Mouse (Mus musculus): Measurements from ENCODE around the gene Tnik.

Gene Tnik

GRCm38 (mm10) chr3:28617008-28617627, 354.1 kb downstream of the Tnik start:
- no peak for DNase-seq (ENCODE audit: low spot score)

GRCm38 (mm10) chr3:28621792-28622191, 358.8 kb downstream of the Tnik start:
- no peak for DNase-seq (ENCODE audit: low spot score)

GRCm38 (mm10) chr3:28626816-28627215, 363.8 kb downstream of the Tnik start:
- no peak for DNase-seq (ENCODE audit: low spot score)

GRCm38 (mm10) chr3:28636778-28637177, 373.8 kb downstream of the Tnik start:
- DNase-seq (ENCODE audit: low spot score), result no peak

- DNase-seq (ENCODE audit: low spot score), result no peak
Observed at GRCm38 (mm10) chr3:28638957-28639356, 375.9 kb downstream of the Tnik start.

GRCm38 (mm10) chr3:28643252-28643947, 380.4 kb downstream of the Tnik start:
- no peak for DNase-seq (ENCODE audit: low spot score)

GRCm38 (mm10) chr3:28652574-28652973, 389.6 kb downstream of the Tnik start:
- no peak for DNase-seq (ENCODE audit: low spot score)

- no peak for DNase-seq (ENCODE audit: low spot score)
Observed at GRCm38 (mm10) chr3:28653043-28653442, 390.0 kb downstream of the Tnik start.

- no peak for DNase-seq (ENCODE audit: low spot score)
Observed at GRCm38 (mm10) chr3:28654740-28655139, 391.7 kb downstream of the Tnik start.

GRCm38 (mm10) chr3:28658349-28658748, 395.3 kb downstream of the Tnik start:
- no peak for DNase-seq (ENCODE audit: low spot score)

- DNase-seq (ENCODE audit: low spot score), result no peak
Observed at GRCm38 (mm10) chr3:28680851-28681250, 417.8 kb downstream of the Tnik start.

GRCm38 (mm10) chr3:28681866-28682265, 418.9 kb downstream of the Tnik start:
- no peak for DNase-seq (ENCODE audit: low spot score)

GRCm38 (mm10) chr3:28682411-28682810, 419.4 kb downstream of the Tnik start:
- no peak for DNase-seq (ENCODE audit: low spot score)

GRCm38 (mm10) chr3:28685510-28685909, 422.5 kb downstream of the Tnik start:
- DNase-seq (ENCODE audit: low spot score), result no peak

- DNase-seq (ENCODE audit: low spot score), result no peak
Observed at GRCm38 (mm10) chr3:28694811-28695210, 431.8 kb downstream of the Tnik start.

- no peak for DNase-seq (ENCODE audit: low spot score)
Observed at GRCm38 (mm10) chr3:28695608-28696007, 432.6 kb downstream of the Tnik start.

- no peak for DNase-seq (ENCODE audit: low spot score)
Observed at GRCm38 (mm10) chr3:28696162-28696561, 433.1 kb downstream of the Tnik start.

GRCm38 (mm10) chr3:28697797-28698196, 434.8 kb downstream of the Tnik start, which contains the start of gene Slc2a2:
Gene Slc2a2, plus strand, starts transcription at chr3:28697903.
- DNase-seq (ENCODE audit: low spot score), result no peak

GRCm38 (mm10) chr3:28699601-28700000, 436.6 kb downstream of the Tnik start:
- DNase-seq (ENCODE audit: low spot score), result no peak

GRCm38 (mm10) chr3:28705522-28706137, 442.6 kb downstream of the Tnik start:
- DNase-seq (ENCODE audit: low spot score), result no peak

- DNase-seq (ENCODE audit: low spot score), result no peak
Observed at GRCm38 (mm10) chr3:28706736-28707135, 443.7 kb downstream of the Tnik start.

- no peak for DNase-seq (ENCODE audit: low spot score)
Observed at GRCm38 (mm10) chr3:28709740-28710139, 446.7 kb downstream of the Tnik start.

Data from urinary bladder, postnatal 14 days (tissue).